Mouse (Mus musculus) cerebellum, adult 2 months (tissue): ENCODE measurements around the gene Cenpp. TPM values are rescaled to one million over a fixed set of nuclear protein-coding genes. Genes with fewer than 3 reads are reported as not detected.

Experiments
- DNase-seq, 2 experiments: peaks; one replicate each; pipeline ENCODE4 v3.0.0; 2021
- H3K27ac ChIP-seq: fragments of 200-500 bp; 2 replicates; pipeline ENCODE4 v1.5.1; 2012; ENCODE audit warnings: low read length, control low read depth, inconsistent platforms; ENCODE audit not compliant: insufficient read depth
- H3K27me3 ChIP-seq: fragments of 200-500 bp; 2 replicates; pipeline ENCODE4 v1.6.1; 2012; ENCODE audit warnings: inconsistent platforms, mild to moderate bottlenecking, low read length, moderate library complexity; ENCODE audit not compliant: control insufficient read depth, insufficient read depth
- H3K4me1 ChIP-seq: fragments of 200-500 bp; 2 replicates; pipeline ENCODE4 v1.6.1; 2011; ENCODE audit warnings: low read length; ENCODE audit not compliant: control insufficient read depth, insufficient read depth
- H3K4me3 ChIP-seq: fragments of 200-500 bp; replicated peaks from 2 replicates; pipeline ENCODE3; 2011; ENCODE audit warnings: mild to moderate bottlenecking, low read depth, low read length, control low read depth; ENCODE audit not compliant: insufficient read depth
- CTCF ChIP-seq: fragments of 200-500 bp; IDR thresholded peaks from 2 replicates; pipeline ENCODE4 v1.5.1; 2011; ENCODE audit warnings: low read depth, mild to moderate bottlenecking, control low read depth, low read length, moderate library complexity, borderline replicate concordance; ENCODE audit not compliant: insufficient read depth
- POLR2A ChIP-seq: fragments of 200-500 bp; IDR thresholded peaks from 2 replicates; pipeline ENCODE4 v1.6.1; 2011; ENCODE audit warnings: low read length, control low read depth, borderline replicate concordance; ENCODE audit not compliant: insufficient read depth
- WGBS: fragments of 180-500 bp; shearing (Covaris S2); methylation state at CpG from one replicate; pipeline ENCODE4 v1.1.7; 2018; 5-methylcytosine and 5-hydroxymethylcytosine counted together
- polyA plus RNA-seq: library from polyadenylated mRNA; depleted of rRNA; stranded (reverse); fragments of >200 nt; gene quantifications from 2 replicates; pipeline ENCODE4 v1.2.3, GENCODE M21; 2012

The Cenpp gene
- polyA plus RNA-seq, 1 experiment, result 0.98 TPM

DNA sequence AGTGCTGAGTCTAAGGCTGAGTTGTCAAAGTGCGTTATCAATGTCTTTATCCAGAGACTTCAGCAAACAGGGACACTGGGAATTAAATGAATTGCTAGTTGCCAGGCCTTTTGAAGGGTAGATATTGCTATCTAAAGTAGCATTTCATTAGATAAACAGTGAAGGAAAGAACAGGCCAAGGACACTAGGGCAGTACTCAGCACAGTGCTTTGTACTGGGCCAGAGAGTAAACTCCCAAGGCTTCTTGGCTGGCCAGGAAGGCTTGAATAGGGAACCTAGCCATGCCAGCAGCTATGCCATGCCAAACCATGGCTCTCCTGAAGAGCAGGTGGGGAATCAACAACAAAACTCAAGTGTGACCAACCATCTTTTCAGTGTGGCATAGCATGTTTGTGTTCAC is 115.6 kb downstream of the Cenpp start:
- Histone ChIP-seq H3K27me3 (no peaks in the 10 kb centered on the region), H3K4me1 (no peaks in the 10 kb centered on the region), H3K27ac (no peak overlapping the region), H3K4me3 (no peak overlapping the region)
- TF ChIP-seq POLR2A (no peak), CTCF (no peak)
- no peak for DNase-seq
- 98% methylated on average over 1 of the region's 1 CpGs for WGBS

DNA sequence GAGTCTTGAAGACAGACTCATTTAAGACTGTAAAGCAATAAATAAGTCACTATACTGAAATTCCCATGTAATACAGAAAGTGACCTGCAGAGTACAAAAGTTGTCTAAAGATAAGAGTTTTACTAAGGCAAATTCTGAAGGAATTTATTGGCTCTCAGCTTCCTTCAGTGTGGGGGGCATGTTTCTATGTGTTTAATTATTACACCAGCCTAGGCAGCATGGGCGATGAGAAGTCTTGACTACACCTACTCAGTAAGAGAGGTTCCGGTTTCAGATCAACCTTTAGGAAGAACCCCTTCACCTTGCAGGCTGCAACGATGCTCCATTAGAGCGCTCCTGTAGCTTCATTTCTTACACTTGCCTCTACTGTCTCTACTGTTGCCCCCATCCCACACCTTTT is 121.9 kb downstream of the Cenpp start:
- WGBS, result 98% methylated on average over 4 of the region's 4 CpGs
- Histone ChIP-seq H3K27ac (no peak overlapping the region), H3K27me3 (no peaks in the 10 kb centered on the region), H3K4me1 (no peaks in the 10 kb centered on the region), H3K4me3 (no peak overlapping the region)
- no peak for DNase-seq
- TF ChIP-seq POLR2A (no peak), CTCF (no peak)

DNA sequence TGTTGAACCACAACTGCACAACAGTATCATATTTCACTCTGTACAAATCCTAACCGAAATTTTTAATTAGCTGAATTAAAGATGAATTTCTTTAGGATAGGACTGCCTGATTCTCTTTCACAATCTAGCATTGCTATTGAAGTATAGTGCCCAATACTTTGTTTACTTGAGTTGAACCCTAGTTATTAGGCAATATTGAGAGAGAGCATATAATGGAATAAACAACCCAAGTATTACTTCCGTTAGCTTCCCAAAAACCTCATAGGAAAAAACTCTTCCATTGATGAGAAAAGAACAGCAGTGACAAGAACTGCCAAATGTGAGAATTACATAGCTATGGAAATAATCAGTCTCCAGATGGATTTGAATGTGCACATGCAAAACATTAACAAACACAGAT is 126.3 kb downstream of the Cenpp start:
- DNase-seq, result no peak
- TF ChIP-seq POLR2A (no peak), CTCF (no peak)
- Histone ChIP-seq H3K27me3 (no peaks in the 10 kb centered on the region), H3K27ac (no peak overlapping the region), H3K4me3 (no peak overlapping the region), H3K4me1 (no peaks in the 10 kb centered on the region)
- WGBS, result 78% methylated on average over 2 of the region's 2 CpGs

DNA sequence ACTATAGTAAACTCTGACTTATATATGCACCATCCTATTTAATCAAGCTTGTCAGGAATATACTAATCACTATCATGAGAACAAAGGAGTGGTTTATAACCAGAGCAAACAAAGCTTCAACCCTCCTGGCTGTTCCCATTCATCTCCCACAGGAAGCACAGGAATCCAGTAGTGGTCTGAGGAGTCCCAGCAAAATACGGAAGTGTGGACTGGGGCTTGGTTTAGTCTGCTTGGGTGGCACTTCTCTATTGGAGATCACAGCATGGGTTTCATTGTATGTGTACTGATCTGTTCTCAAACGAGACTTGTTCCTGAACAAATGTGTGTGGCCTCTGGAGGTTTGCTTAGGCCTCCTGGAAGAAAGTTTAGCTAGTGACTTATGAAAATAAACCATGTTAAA is 133.8 kb downstream of the Cenpp start:
- TF ChIP-seq POLR2A (no peak), CTCF (no peak)
- Histone ChIP-seq H3K27me3 (no peaks in the 10 kb centered on the region), H3K4me1 (no peaks in the 10 kb centered on the region), H3K4me3 (no peak overlapping the region), H3K27ac (no peak overlapping the region)
- 42% methylated on average over 2 of the region's 2 CpGs for WGBS
- no peak for DNase-seq

DNA sequence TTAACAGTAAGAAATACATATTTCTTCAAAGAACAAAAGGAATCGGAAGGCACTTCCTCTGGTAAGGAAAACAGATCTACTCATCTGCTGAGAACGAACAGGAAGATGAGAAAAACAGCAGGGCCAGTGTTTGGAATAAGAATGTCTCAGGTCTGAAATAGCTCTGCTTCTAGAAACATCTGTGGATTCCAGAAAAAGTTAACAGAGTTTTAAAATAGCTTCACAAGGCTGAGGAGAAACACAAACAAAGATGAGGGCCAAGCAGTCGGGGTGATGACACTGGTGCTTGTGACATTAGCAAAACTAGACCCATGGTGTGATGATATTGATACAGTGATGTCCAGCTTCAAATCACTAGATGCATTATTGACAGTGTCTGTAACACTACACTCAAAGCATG is 145.4 kb downstream of the Cenpp start:
- Histone ChIP-seq H3K27me3 (no peaks in the 10 kb centered on the region), H3K4me3 (no peak overlapping the region), H3K27ac (no peak overlapping the region), H3K4me1 (no peaks in the 10 kb centered on the region)
- 88% methylated on average over 3 of the region's 3 CpGs for WGBS
- no peak for DNase-seq
- TF ChIP-seq CTCF (no peak), POLR2A (no peak)

DNA sequence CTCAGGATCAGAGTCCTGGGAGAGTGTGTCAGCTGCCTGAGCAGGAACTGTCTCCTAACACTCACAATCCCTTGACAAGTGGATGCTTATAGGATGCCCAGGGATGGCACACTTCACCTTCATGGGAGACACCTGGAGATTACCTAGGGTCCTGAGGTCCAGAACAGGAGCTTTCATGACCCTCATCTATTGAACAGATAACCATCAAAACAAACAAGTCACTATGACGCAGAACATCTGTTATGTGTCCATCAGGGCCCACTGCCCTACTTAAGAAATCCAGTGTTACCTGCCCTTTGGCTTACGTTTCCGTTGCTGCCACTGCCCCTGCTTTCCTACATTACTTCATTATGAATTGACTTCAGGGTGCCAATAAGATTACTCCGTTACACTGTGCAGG is 146.8 kb downstream of the Cenpp start:
- Histone ChIP-seq H3K27me3 (no peaks in the 10 kb centered on the region), H3K4me3 (no peak overlapping the region), H3K27ac (no peak overlapping the region), H3K4me1 (no peaks in the 10 kb centered on the region)
- no peak for DNase-seq
- WGBS, result 87% methylated on average over 4 of the region's 4 CpGs
- TF ChIP-seq CTCF (no peak), POLR2A (no peak)

DNA sequence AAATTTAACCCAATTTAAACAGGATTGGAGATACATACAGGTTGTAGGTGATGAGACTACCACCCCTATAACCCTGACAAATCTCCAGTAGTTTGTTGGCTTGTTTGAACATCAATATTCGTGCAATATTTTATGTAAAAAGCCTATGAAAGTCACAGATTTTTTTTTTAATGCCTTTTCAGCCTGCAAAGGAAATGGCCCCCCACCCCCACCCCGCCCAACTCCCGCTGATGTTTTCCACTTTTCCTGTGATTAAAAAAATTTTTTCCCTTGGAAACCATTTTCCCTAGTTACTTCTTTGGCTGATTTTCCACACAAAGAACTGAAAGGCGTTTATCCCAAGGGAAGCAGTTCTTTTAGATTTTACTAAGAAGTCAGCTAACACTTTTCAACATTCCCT is 148.1 kb downstream of the Cenpp start, which contains the start of gene Ecm2:
Gene Ecm2 (plus strand): TSS at position 301 of the 400 bp plus-strand sequence.
- no peak for TF ChIP-seq POLR2A
- TF ChIP-seq CTCF, result no peak
- no peaks in the 10 kb centered on the region for H3K4me1 ChIP-seq
- H3K27me3 ChIP-seq, result no peaks in the 10 kb centered on the region
- H3K4me3 ChIP-seq, result no peak within 1 kb of the TSS
- no peak for DNase-seq
- H3K27ac ChIP-seq, result no peak within 1 kb of the TSS
- WGBS, result 28% methylated on average over 4 of the region's 4 CpGs

DNA sequence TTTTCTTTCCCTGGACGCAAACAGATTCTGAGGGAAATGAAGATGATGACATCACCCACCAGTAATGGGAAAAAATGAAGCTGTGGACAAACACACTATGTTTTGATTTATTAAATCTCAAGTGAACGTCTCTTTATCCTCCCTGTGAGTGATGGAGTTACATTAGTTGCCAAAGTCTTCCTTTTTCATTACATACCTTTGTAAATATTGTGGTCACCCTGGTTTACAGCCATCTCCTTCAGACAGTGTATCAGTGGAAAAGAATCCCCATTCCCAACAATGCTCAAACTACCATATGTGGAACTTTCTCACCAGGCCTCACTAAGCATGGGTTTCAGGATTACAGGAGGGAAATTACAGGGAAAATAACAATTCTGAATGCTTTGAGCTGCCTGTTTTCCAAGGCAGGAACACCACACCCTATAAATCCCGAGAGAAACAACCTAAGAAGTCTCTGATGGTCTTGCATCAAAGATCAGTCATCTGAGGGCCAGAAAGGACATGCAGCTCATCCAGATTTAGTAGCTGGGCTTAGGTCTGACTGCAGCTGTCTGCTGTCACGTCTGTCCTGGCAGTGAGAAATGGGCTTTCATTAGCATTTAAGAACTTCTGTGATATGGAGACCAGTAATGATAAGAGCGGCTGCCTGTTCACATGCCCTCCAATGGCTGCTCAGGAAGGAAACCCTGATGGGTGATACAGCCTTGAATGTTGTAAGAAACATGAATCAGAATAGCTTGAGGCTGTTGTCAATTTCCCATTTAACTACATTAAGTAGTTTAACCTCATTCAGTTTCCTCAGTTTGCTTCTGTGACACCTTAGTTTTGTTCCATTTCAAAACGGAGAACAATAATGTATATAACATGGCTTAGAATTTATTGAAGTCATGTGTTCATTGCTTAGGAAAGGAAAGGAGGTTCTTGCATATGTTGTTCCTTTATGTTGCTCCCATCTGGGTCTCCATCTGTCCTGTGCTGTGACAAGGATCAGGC is 159.9 kb downstream of the Cenpp start, which contains the start of gene Tes3-ps:
Gene Tes3-ps (plus strand): TSS at position 943 of the 993 bp plus-strand sequence.
- WGBS, result 84% methylated on average over 6 of the region's 6 CpGs
- H3K4me3 ChIP-seq, result no peak within 1 kb of the TSS
- no peak for DNase-seq
- TF ChIP-seq CTCF (no peak), POLR2A (no peak)
- no peaks in the 10 kb centered on the region for H3K27me3 ChIP-seq
- H3K27ac ChIP-seq, result no peak within 1 kb of the TSS
- no peaks in the 10 kb centered on the region for H3K4me1 ChIP-seq
